Mouse (Mus musculus) megakaryocyte, embryonic 14.5 days (primary cell): ENCODE results near the gene Taf1b.
"Not testable (repeated sequence)": the region's sequence is repeated elsewhere in the genome, so short reads cannot be mapped to it uniquely, and the experiment has no call there.

Source experiments
- FLI1 ChIP-seq: IDR thresholded peaks from 2 replicates; pipeline ENCODE4 v1.6.1; 2012; ENCODE audit warnings: low read length, inconsistent platforms, mixed read lengths
- GATA1 ChIP-seq: IDR thresholded peaks from 3 replicates; pipeline ENCODE4 v1.6.1; 2012; ENCODE audit warnings: mixed read lengths, low read length, inconsistent platforms, borderline replicate concordance

GRCm38 (mm10) chr12:24492507-24492906 is 5.7 kb upstream of the Taf1b start:
- not testable (repeated sequence) for TF ChIP-seq GATA1, FLI1
